Mouse (Mus musculus) heart, embryonic 16.5 days (tissue): ENCODE results near the gene Ecm1. TPM values are rescaled to one million over a fixed set of nuclear protein-coding genes. Genes with fewer than 3 reads are reported as not detected.

Source experiments
- ATAC-seq: fragments of 200-750 bp; cut with Nextera tagmentation; replicated peaks from 2 replicates; pipeline ENCODE4 v1.8.0; 2017; ENCODE audit warnings: moderate number of reproducible peaks; ENCODE audit not compliant: insufficient read depth, low FRiP score; ENCODE audit errors: extremely low read depth
- H3K27ac ChIP-seq: fragments of 300-500 bp; sonication (generic); 2 replicates; pipeline ENCODE4 v1.5.1; 2014; ENCODE audit warnings: mild to moderate bottlenecking, low read length, control low read depth, moderate library complexity
- H3K27me3 ChIP-seq: fragments of 300-500 bp; sonication (generic); 2 replicates; pipeline ENCODE4 v1.6.1; 2014; ENCODE audit warnings: low read length, mixed read lengths; ENCODE audit not compliant: control insufficient read depth, insufficient read depth
- H3K36me3 ChIP-seq: fragments of 300-500 bp; sonication (generic); 2 replicates; pipeline ENCODE4 v1.6.1; 2014; ENCODE audit not compliant: control insufficient read depth, insufficient read depth
- H3K4me1 ChIP-seq: fragments of 300-500 bp; sonication (generic); 2 replicates; pipeline ENCODE4 v1.6.1; 2014; ENCODE audit warnings: low read length, mixed read lengths; ENCODE audit not compliant: control insufficient read depth, insufficient read depth
- H3K4me2 ChIP-seq: fragments of 300-500 bp; sonication (generic); 2 replicates; pipeline ENCODE4 v1.6.1; 2014; ENCODE audit warnings: low read depth, mild to moderate bottlenecking, control low read depth, low read length
- H3K4me3 ChIP-seq: fragments of 300-500 bp; sonication (generic); 2 replicates; pipeline ENCODE4 v1.5.1; 2014; ENCODE audit warnings: mild to moderate bottlenecking, control low read depth, low read length
- H3K9ac ChIP-seq: fragments of 300-500 bp; sonication (generic); 2 replicates; pipeline ENCODE4 v1.6.1; 2014; ENCODE audit warnings: low read length, control low read depth
- H3K9me3 ChIP-seq: fragments of 300-500 bp; sonication (generic); replicated peaks from 2 replicates; pipeline ENCODE4 v1.6.1; 2016; ENCODE audit warnings: low read length; ENCODE audit not compliant: control insufficient read depth
- WGBS: fragments of 180-500 bp; shearing (Covaris S2); extraction: QIAGEN DNeasy Blood & Tissue Kit; methylation state at CpG from one replicate; pipeline ENCODE4 v1.1.7; 2014; 5-methylcytosine and 5-hydroxymethylcytosine counted together
- polyA plus RNA-seq: library from polyadenylated mRNA; unstranded; fragments of >200 nt; fragmentation: Nextera tagmentation; extraction: Ambion mirVana; gene quantifications from 2 replicates; pipeline ENCODE4 v1.2.1, GENCODE M21; 2015

Ecm1 gene
- polyA plus RNA-seq, 1 experiment from 2014 or later, result 49.2 TPM

DNA sequence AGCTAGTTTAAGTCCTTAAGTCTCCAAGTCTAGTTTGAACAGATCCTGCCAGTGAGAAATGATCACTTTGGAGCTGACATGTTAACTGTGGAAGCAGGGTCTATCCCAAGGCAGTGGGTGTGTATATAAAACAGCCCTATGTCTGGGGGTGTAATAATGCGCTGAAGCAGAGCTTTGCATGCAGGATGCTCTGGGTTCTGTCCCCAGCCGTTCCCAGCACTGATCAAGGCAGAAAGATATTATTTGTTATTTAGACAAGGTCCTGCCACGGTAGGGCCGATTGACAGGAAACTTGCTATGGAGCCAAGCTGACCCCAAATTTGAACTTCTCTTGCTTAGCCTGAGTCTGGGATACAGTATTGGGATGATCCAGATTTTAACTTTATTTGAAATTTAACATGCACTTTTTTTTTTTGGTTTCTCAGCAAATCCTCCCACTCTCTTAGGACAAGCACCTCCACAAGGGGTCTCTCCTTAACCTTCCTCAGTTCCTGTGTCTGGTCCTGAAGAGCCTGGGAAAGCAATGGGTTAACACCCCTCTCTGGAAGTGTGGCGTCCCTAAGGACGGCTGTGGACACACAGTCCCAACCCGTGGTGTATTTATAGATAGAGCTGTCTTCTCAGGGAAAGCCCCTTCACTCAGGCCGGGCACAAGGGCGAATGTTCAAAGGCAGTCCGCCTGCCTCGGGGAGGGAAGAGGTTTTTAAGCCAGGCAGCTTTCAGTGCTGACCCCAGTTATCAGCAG lies 50.0 kb downstream of the Ecm1 start:
- Histone ChIP-seq H3K36me3 (no peaks in the 10 kb centered on the region), H3K4me1 (peaks cover 70% of the 10 kb centered on the region), H3K27me3 (no peaks in the 10 kb centered on the region), H3K4me2 (peak overlapping the region; percentile 27), H3K27ac (peak overlapping the region; percentile 92), H3K9me3 (0 out of 2 replicates have a peak, but pooled peaks cover 2% of the 10 kb centered on the region), H3K9ac (peak overlapping the region; percentile 34; the same call in 1 of the 2 replicates), H3K4me3 (no peak overlapping the region)
- 12% methylated on average over 11 of the region's 11 CpGs for WGBS
- peak; percentile 67 for ATAC-seq

- WGBS, result 5% methylated on average over 50 of the region's 50 CpGs
- Histone ChIP-seq H3K9me3 (0 out of 2 replicates have a peak, but pooled peaks cover 2% of the 10 kb centered on the region), H3K9ac (peak within 1 kb of the TSS; percentile 76), H3K4me3 (peak within 1 kb of the TSS; percentile 61), H3K36me3 (no peaks in the 10 kb centered on the region), H3K27me3 (no peaks in the 10 kb centered on the region), H3K4me1 (peaks cover 57% of the 10 kb centered on the region), H3K4me2 (peak within 1 kb of the TSS; percentile 76), H3K27ac (peak within 1 kb of the TSS; percentile 92)
- ATAC-seq, result peak; percentile 64
Measured at GRCm38 (mm10) chr3:95687524-95688421, 51.6 kb downstream of the Ecm1 start, which contains the start of gene Adamtsl4. Gene Adamtsl4, minus strand, starts transcription at chr3:95687917.

GRCm38 (mm10) chr3:95687168-95687523 lies 52.2 kb downstream of the Ecm1 start:
- Histone ChIP-seq H3K4me3 (peak overlapping the region; percentile 61), H3K36me3 (no peaks in the 10 kb centered on the region), H3K27me3 (no peaks in the 10 kb centered on the region), H3K4me1 (peaks cover 50% of the 10 kb centered on the region), H3K27ac (peak overlapping the region; percentile 92), H3K9me3 (0 out of 2 replicates have a peak, but pooled peaks cover 2% of the 10 kb centered on the region), H3K9ac (peak overlapping the region; percentile 76), H3K4me2 (peak overlapping the region; percentile 76)
- peak; percentile 5; the same call in 1 of the 2 replicates for ATAC-seq
- 19% methylated on average over 4 of the region's 4 CpGs for WGBS

GRCm38 (mm10) chr3:95686492-95687167 lies 52.7 kb downstream of the Ecm1 start:
- peak overlapping the region; percentile 76 for H3K9ac ChIP-seq
- H3K27me3 ChIP-seq, result no peaks in the 10 kb centered on the region
- H3K36me3 ChIP-seq, result no peaks in the 10 kb centered on the region
- peak overlapping the region; percentile 76 for H3K4me2 ChIP-seq
- WGBS, result 52% methylated on average over 8 of the region's 10 CpGs
- H3K4me3 ChIP-seq, result peak overlapping the region; percentile 61
- peaks cover 55% of the 10 kb centered on the region for H3K4me1 ChIP-seq
- 0 out of 2 replicates have a peak, but pooled peaks cover 2% of the 10 kb centered on the region for H3K9me3 ChIP-seq
- peak overlapping the region; percentile 92; the same call in 1 of the 2 replicates for H3K27ac ChIP-seq
- no peak for ATAC-seq

DNA sequence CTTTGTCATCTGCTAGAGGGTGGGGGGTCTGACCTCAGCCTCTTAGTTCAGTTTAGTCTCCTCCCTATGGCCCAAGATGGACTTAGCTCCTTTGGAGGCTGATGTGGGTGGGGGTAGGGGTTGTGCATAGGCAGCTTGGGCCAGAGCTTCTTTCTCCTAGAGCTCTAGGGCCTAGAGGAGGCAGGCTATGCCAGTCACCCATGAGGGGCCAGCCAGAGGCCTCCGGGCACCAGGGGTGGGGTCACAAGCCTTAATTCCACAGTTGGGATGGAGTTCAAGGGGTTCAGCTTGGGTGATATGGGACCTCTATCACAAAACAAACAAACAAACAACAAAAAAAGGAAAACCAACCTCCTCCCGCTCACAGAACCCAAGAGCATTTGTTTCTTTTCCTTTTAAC lies 53.7 kb downstream of the Ecm1 start:
- H3K9ac ChIP-seq, result peak overlapping the region; percentile 31; the same call in 1 of the 2 replicates
- H3K27ac ChIP-seq, result peak overlapping the region; percentile 15; the same call in 1 of the 2 replicates
- no peaks in the 10 kb centered on the region for H3K36me3 ChIP-seq
- no peaks in the 10 kb centered on the region for H3K9me3 ChIP-seq
- no peak for ATAC-seq
- no peak overlapping the region for H3K4me2 ChIP-seq
- 69% methylated on average over 2 of the region's 2 CpGs for WGBS
- H3K27me3 ChIP-seq, result no peaks in the 10 kb centered on the region
- no peak overlapping the region for H3K4me3 ChIP-seq
- H3K4me1 ChIP-seq, result peaks cover 60% of the 10 kb centered on the region

DNA sequence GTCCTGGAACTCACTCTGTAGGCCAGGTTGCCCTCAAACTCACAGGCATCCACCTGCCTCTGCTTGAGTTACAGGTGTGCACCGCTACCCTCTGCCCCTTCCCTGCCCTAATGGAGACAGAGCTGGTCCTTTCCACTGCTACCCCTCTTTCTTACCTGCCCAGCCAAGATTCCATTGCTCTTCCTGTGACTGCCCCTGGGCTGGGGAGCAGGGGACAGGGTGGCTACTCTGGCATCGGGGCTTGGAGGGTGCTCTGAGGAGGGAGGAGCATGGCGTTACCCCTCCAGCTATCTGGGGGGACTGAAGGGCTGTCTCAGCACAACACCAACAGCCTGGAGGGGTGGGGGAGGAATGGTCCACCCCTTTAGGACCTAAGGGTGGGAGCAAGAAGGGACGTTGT lies 54.1 kb downstream of the Ecm1 start:
- Histone ChIP-seq H3K36me3 (no peaks in the 10 kb centered on the region), H3K9me3 (no peaks in the 10 kb centered on the region), H3K27me3 (no peaks in the 10 kb centered on the region), H3K4me2 (no peak overlapping the region), H3K9ac (peak overlapping the region; percentile 31; the same call in 1 of the 2 replicates), H3K4me1 (peaks cover 57% of the 10 kb centered on the region), H3K4me3 (no peak overlapping the region), H3K27ac (no peak overlapping the region)
- 70% methylated on average over 4 of the region's 4 CpGs for WGBS
- no peak for ATAC-seq

DNA sequence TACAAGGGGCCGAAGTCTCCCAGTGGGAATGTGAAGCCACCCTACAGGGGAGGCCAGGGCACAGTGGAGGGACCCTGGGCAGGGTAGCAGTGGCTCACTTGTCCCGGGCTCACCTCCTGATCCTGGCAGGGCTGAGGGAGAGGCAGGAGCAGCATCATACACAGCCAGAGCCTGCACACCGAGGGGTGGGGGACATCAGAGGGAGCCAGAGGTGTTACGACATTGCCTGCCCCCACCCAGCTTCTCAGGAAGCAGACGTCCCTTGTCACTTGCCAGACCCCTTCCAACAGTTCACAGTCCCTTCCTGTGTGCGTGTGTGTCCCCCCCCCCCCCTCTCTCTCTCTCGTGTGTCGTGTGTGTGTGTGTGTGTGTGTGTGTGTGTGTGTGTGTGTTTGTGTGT lies 54.5 kb downstream of the Ecm1 start:
- Histone ChIP-seq H3K27ac (no peak overlapping the region), H3K9me3 (no peaks in the 10 kb centered on the region), H3K4me2 (no peak overlapping the region), H3K36me3 (no peaks in the 10 kb centered on the region), H3K27me3 (no peaks in the 10 kb centered on the region), H3K9ac (0 out of 2 replicates have a peak overlapping the region, but pooled peaks have one; percentile 23), H3K4me3 (no peak overlapping the region), H3K4me1 (peaks cover 53% of the 10 kb centered on the region)
- WGBS, result 37% methylated on average over 6 of the region's 8 CpGs
- ATAC-seq, result no peak
